Mouse (Mus musculus): ENCODE measurements around the gene Fgf8.
A peak's percentile ranks its signal among the peaks of the same experiment; 100 is the strongest.

Fgf8 gene

GRCm38 (mm10) chr19:45725677-45726277 lies 16.9 kb downstream of the Fgf8 start:
- no peak for DNase-seq

- DNase-seq, result no peak
These were observed 20.5 kb downstream of the Fgf8 start for GRCm38 (mm10) chr19:45722188-45722587.

GRCm38 (mm10) chr19:45718286-45718685 lies 24.4 kb downstream of the Fgf8 start:
- DNase-seq, result no peak

- peak; percentile 42 for DNase-seq
These were observed 25.1 kb downstream of the Fgf8 start for GRCm38 (mm10) chr19:45717493-45718220.

- DNase-seq, result peak; percentile 61
These were observed 34.0 kb downstream of the Fgf8 start for GRCm38 (mm10) chr19:45708704-45709103.

GRCm38 (mm10) chr19:45696281-45696600 lies 46.5 kb downstream of the Fgf8 start:
- no peak for DNase-seq

GRCm38 (mm10) chr19:45695496-45696280 lies 47.0 kb downstream of the Fgf8 start:
- no peak for DNase-seq

GRCm38 (mm10) chr19:45694056-45694455 lies 48.7 kb downstream of the Fgf8 start:
- DNase-seq, result no peak

GRCm38 (mm10) chr19:45692211-45692610 lies 50.5 kb downstream of the Fgf8 start:
- DNase-seq, result peak; percentile 13

GRCm38 (mm10) chr19:45691001-45691535 lies 51.6 kb downstream of the Fgf8 start:
- no peak for DNase-seq

GRCm38 (mm10) chr19:45687001-45687400 lies 55.7 kb downstream of the Fgf8 start:
- DNase-seq, result no peak

Data from lung, postnatal 36 days (tissue).